Mouse (Mus musculus) embryonic stem cell, embryonic (primary cell): ENCODE results near the gene Hadha.

ENCODE experiments used
- CTCF ChIA-PET, 4 experiments: fragments of 300-600 bp in 2 of 4; fragments of 350-600 bp in 2 of 4; sonication (Branson Sonifier 250); formaldehyde crosslinking; loops; one replicate each; lab custom pipeline; 2022; ENCODE audit warnings: inconsistent platforms in 2 of 4; lab: Charles Lee
- POLR2A ChIA-PET, 4 experiments: fragments of 300-600 bp in 2 of 4; fragments of 350-600 bp in 2 of 4; sonication (Branson Sonifier 250); formaldehyde crosslinking; loops; one replicate each; lab custom pipeline; 2022; ENCODE audit warnings: antibody characterized with exemption in 4 of 4, inconsistent platforms in 1 of 4; lab: Charles Lee

Gene Hadha

DNA sequence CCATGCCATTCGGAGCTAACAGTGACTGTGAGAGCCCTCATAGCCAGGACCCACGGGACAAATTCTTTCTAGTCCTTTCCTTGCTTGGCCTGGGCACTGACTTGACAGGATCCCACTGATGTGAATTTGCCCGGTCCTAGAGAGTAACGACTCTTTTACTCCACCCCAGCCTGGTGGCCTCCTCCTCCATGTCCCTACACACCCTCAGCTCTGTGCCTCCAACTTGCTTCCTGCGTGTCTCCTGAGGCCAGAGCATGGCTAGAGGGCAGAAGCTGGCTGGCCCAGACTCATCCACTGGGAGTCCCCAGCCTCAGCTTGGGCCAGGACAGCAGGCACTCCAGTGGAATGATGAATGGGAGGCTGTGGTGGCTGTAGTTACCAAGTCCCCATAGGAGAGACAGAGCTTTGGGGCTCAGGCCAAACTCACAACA lies 47.3 kb downstream of the Hadha start:
- ChIA-PET POLR2A (interaction anchor here in 3 of 4 experiments (0.8 to 1.2 kb wide), 7 partner anchors 9 to 842 kb away, joined by 3 to 4 read pairs (median 3); partner anchors contain the start of gene Tyms (in 1 of the 3)), CTCF (interaction anchor here in 1 of 4 experiments (0.7 kb wide), 1 partner anchor 282 kb away, joined by 3 read pairs; no protein-coding TSS in a partner anchor)

DNA sequence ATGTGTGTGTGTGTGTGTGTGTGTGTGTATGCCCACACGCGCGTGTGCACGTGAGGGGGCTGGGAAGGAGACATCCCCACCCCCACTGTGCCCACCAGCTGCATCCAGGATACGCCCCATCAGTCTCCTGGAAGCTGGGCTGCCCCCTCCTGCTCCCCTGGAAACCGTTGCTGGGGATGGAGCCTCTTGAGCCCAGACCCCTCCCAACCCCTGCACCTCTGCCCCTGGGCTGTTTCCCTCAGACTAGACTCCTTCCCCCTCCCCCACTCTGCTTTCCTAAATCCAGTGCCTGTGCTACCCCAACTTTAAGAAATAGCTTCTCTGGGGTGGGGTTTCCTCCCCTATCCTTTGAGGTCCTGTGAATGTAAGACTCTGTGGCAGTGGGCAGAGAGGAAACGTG lies 47.8 kb downstream of the Hadha start:
- CTCF ChIA-PET = interaction anchor here in 1 of 4 experiments (0.7 kb wide), 1 partner anchor 282 kb away, joined by 3 read pairs; no protein-coding TSS in a partner anchor
- POLR2A ChIA-PET = interaction anchor here in 3 of 4 experiments (0.7 to 1.2 kb wide), 9 partner anchors 9 to 843 kb away, joined by 3 to 4 read pairs (median 3); partner anchors contain the start of genes Agbl5 (in 1 of the 3) and Tyms (in 1 of the 3)

DNA sequence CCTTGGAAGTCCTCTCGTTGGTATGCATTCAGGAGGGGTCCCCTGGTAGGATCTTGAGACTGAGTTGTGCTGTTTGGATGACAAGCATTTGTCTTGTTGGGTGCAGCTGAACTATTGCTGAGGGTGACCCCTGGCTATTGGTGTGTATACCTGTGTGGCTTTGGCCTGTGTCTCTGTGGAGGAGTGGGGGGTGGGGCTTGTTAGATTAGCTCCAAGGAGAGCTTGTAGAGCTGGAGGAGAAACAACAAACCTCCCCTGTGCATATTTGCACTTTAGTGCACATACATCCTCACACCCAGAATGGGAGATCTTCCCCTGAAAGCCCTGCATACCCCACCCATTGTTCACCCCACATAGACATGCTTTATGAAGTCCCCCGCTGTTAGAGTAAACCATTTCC lies 48.2 kb downstream of the Hadha start:
- CTCF ChIA-PET = no interaction called here
- POLR2A ChIA-PET = interaction anchor here in 2 of 4 experiments (0.7 to 1.2 kb wide), 6 partner anchors 33 to 782 kb away, joined by 3 to 4 read pairs (median 3); partner anchors contain the start of genes Agbl5 (in 1 of the 2) and Tyms (in 1 of the 2)

DNA sequence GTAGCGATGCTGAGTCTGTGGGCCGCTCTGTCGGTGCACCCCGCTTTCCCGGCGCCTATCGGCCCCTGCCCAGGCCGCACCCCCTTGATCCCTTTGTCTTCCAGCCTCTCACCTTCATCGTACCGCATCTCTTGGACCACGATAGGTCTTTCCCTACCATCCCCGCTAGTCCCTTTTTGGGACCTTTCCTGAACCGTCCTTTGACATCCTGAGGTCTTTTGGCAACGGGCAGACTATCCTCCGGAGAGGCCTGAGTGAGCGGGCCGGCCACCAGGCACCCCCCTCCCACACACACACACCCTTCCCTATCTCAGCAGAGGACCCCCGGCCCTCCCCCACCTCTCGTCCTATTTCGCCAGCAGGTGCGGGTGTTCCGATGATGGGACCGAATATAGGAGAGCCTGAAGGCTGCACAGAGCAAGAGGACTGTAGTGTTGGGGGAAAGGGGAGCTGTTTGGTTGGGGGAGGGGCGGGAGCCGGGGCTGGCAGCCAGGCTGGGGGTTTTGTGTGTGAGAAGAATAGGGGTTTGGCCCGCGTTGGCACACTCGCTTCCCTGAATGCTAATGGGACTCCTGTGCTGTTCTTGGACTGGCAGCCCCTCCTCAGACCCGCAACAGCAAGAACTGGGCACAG lies 49.2 kb downstream of the Hadha start, which contains the start of gene 3110082J24Rik:
Gene 3110082J24Rik (minus strand): TSS at position 419 of the 633 bp plus-strand sequence.
- ChIA-PET CTCF (interaction anchor here (0.6 to 2.4 kb wide), 10 partner anchors 8 to 237 kb away, joined by 3 to 31 read pairs (median 5); partner anchors contain the start of gene Adgrf3 (in 1 of the 4)), POLR2A (interaction anchor here in 3 of 4 experiments (0.6 to 2.3 kb wide), 8 partner anchors 8 to 65 kb away, joined by 3 to 12 read pairs (median 6); partner anchors contain the start of genes Hadha (in 1 of the 3) and Hadhb (in 1 of the 3))

DNA sequence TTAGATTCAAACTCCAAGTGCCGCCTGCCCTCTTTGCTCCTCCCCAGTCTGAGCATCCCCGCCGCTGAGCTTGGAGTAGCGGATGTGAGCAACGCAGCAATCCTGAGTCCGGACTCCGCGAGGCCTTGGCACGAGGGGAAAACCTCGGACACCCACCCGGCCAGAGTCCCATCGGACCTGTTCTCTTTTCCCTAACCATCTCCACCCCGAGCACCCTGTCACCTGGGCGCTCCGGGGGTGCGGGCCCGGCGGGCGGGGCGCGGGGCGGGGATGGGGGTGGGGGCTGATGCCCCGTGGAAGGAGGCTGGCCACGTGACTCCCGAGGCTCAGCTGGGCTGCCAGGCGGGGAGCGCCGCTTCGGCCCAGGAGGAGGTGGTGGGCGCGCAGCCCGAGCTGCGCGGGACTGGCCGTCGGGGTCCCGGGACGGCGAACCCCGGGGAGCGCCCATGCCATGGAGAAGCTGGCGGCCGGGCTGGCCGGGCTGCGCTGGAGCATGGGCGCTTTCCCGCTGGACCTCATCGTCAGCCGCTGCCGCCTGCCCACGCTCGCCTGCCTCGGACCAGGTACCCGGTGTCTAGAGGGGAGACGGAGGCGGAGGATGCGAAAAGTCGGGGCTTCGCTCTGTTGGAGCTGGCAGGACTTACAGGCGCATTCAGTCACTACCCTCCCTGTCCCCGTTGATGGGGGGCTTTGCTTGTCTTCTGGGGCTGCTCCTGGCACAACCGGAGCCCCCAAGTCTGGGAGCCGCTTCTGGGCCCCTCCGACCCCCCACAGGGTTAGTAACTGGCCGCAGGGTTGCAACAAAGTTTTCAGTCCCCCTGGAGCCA lies 49.9 kb downstream of the Hadha start, which contains the start of gene Garem2:
Gene Garem2 (plus strand): TSS at position 321 of the 827 bp plus-strand sequence.
- ChIA-PET POLR2A (interaction anchor here in 3 of 4 experiments (0.6 to 2.3 kb wide), 14 partner anchors 9 to 535 kb away, joined by 3 to 12 read pairs (median 5); partner anchors contain the start of genes Hadha (in 1 of the 3) and Hadhb (in 1 of the 3)), CTCF (interaction anchor here (0.5 to 2.4 kb wide), 19 partner anchors 8 to 406 kb away, joined by 3 to 31 read pairs (median 3); partner anchors contain the start of genes Adgrf3 (in 1 of the 4) and Selenoi (in 1 of the 4))

DNA sequence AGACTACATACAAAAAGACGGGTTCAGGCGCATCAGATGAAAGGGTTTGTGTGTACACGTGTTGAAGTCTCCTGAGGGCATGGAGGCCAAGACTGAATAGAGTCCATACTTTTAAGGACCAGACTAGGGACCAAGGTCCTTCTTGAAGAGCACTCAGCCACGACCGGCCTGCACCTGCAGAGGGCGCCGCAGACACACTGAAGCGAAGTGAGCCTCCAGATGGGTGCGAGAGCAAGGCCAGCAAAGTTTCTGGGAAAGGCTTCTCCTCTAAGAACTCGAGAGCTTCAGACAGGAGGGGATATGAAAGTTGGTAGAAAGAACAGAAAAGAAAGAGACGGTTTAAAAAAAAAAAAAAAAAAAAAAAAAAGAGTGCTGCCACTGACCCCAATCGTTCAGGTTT lies 50.6 kb downstream of the Hadha start:
- CTCF ChIA-PET = interaction anchor here (0.5 to 2.4 kb wide), 18 partner anchors 9 to 406 kb away, joined by 3 to 31 read pairs (median 3); partner anchors contain the start of genes Adgrf3 (in 1 of the 4) and Selenoi (in 1 of the 4)
- POLR2A ChIA-PET = interaction anchor here in 3 of 4 experiments (0.6 to 2.3 kb wide), 13 partner anchors 10 to 535 kb away, joined by 3 to 12 read pairs (median 5); partner anchors contain the start of genes Hadha (in 1 of the 3) and Hadhb (in 1 of the 3)

DNA sequence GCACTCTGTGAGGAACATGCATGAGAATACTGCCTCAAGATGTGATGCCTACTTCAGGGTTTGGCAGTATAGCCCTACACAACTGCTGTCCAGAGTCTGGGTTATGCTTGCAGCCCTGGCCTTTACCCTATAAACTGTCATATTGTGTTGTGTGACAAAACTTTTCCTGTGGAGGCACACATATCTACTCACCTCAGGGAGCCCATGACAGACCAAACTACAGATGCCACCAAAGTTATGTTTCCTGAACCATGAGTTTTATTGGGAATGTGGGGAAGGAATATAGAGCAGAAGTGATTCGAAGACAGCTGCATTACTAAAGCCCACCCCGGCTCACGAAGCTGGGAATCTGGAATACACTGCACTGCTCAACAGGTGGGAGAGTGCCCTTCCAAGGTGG lies 51.6 kb downstream of the Hadha start:
- CTCF ChIA-PET = interaction anchor here in 2 of 4 experiments (1.5 to 2.4 kb wide), 2 partner anchors 10 to 11 kb away, joined by 4 to 31 read pairs; no protein-coding TSS in a partner anchor
- POLR2A ChIA-PET = no interaction called here

DNA sequence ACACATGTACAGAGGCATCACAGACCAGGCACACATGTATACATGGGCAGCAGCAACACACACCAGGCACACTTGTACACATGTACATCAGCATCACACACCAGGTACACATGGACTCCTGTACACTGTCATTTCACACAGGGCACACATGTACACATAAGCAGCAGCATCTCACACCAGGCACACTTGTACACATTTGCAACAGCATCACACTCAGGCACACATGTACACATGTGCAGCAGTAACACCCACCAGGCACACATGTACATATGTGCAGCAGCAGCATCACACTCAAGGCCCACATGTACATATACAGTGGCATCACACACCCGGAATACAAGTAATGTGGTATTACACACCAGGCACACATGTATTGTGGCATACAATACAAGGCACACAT lies 56.7 kb downstream of the Hadha start:
- POLR2A ChIA-PET = no interaction called here
- CTCF ChIA-PET = no interaction called here

DNA sequence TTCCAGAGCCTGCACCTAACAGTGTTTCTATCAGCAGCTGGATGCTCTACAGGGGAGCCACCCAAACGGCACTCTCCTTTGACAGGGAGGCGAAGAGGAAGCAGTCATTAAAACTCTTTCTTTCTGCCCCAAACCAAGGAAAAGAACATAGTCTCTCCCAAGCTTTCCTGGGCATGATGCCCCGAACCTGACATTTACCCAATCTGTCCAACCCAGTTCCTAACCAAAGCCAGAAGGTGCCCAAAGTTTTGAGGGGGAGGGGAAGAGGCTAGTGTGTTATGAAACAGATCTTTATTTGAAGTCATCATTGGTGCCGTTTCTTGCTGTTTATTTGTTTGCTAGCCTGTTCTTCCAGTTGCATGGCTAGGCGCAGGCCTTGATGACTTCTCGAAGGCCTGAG lies 59.2 kb downstream of the Hadha start:
- ChIA-PET POLR2A (no interaction called here), CTCF (interaction anchor here in 1 of 4 experiments (1.8 kb wide), 1 partner anchor 9 kb away, joined by 4 read pairs; the partner anchor contains the start of gene Garem2)

DNA sequence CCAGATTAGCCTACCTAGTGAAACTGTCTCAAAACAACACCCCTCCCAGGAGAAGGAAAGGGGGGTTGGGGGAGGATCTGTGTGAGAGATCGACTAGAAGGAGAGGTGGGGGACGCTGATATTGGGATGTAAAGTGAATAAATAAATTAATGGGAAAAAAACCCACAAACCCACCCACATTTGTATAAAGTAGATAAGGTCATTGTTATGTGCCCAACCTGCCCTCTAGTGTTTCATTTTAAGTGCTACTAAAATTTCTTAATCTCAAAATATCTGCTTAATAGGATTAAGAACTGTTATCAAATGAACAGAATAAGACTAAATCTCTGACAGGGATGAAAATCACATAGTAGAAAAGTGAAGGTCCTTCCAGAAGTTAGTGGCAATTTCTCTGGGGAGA lies 60.6 kb downstream of the Hadha start:
- ChIA-PET CTCF (interaction anchor here in 1 of 4 experiments (1.8 kb wide), 1 partner anchor 11 kb away, joined by 4 read pairs; the partner anchor contains the start of gene Garem2), POLR2A (no interaction called here)

DNA sequence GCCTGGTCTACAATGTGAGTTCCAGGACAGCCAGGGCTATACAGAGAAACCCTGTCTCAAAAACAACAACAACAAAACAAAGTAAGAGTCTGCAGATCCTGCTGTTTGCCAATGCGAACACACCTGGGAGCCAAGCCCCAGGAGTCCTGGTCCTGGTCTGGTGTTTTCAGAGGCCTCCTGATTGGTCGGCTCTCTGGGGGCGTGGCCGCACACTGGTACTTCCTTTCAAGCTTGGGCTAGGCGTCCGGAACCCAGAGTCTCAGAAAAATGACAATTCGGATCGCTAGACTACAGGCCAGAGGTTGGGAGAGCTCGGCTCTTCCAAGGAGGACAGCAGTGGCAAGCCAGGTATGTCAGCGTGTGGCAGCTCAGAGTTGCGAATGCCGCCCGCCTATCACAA lies 62.3 kb downstream of the Hadha start:
- CTCF ChIA-PET = interaction anchor here in 2 of 4 experiments (0.7 to 1.6 kb wide), 2 partner anchors 12 to 13 kb away, joined by 4 to 8 read pairs; partner anchors contain the start of genes 3110082J24Rik (in 1 of the 2) and Garem2 (in 1 of the 2)
- POLR2A ChIA-PET = interaction anchor here in 3 of 4 experiments (0.6 to 2.3 kb wide), 8 partner anchors 13 to 373 kb away, joined by 3 to 10 read pairs (median 4); partner anchors contain the start of genes Tyms (in 2 of the 3), 3110082J24Rik (in 1 of the 3) and Garem2 (in 1 of the 3)

DNA sequence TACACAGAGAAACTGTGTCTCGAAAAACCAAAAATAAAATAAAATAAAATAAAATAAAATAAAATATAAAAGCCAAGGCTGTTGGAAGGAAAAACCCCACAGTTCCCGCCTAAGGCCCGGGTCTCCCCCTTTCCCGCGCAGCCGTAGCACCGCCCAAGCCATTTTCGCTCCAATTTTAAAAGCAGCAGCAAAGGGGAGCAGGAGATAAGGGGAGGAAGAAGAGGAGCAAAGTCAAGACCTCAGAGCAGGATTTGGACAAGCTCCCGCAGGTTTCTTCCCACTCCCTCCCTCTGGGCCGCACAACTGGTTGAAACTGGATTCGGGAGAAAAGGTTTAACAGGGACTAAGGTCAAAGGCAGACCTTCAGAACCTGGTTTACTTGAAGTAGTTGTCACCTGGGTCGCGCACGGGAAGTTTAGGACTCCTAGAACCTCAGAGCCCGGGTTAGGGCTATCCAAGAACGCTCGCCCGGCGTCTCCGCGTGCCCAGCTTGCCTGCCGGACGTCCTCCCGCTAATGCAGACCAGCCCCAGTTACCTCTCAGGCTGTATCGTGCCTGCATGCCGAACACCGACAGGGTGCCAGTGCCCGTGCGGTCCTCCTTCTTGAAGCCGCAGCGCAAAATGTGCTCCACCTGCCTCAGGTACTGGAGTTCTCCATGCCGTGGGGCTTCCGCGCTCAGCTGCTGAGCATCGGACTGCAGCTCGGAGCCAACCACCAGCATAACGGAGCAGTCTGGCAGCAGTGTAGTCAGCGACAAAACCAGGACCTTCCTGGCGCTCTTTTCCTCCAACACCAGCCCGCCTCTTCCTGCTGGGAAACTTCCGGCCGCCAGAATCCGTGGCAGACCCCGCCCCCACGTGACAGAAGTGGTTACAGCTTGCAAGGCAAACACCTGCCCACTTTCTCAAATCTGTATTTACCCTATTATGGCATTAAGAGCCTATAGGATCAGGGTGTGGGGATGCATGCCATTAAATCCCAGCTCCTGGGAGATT lies 81.8 kb downstream of the Hadha start, which contains the start of gene Tyms:
Gene Tyms (minus strand): TSS at position 793 of the 997 bp plus-strand sequence.
- POLR2A ChIA-PET = interaction anchor here (0.6 to 4.2 kb wide), 27 partner anchors 9 to 349 kb away, joined by 3 to 51 read pairs (median 3); partner anchors contain the start of genes Hadha (in 2 of the 4), Hadhb (in 2 of the 4), Adgrf3 (in 1 of the 4) and Gm5129 (in 1 of the 4)
- CTCF ChIA-PET = interaction anchor here in 3 of 4 experiments (0.6 to 2.3 kb wide), 6 partner anchors 10 to 248 kb away, joined by 3 to 6 read pairs (median 3); partner anchors contain the start of gene Garem2 (in 1 of the 3)

DNA sequence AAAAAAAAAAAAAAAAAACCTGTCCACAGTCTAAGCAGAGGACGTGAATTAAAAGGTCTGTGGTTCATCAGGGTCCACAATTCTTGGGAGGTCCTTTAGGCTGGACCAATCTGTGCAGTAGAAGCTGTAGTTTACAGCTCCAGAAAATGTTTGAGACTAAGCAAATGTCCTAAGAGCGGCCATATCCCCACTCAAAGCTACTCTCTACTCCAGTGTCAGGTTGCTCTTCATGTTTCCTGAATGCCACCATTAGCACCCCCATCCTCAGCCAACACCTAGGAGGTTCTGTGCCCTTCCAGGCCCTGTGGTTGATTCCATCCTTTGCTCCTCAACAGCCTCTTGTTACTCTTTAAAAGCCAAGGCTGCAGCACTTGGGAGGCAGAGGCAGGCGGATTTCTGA lies 82.6 kb downstream of the Hadha start:
- POLR2A ChIA-PET = interaction anchor here (0.6 to 4.2 kb wide), 29 partner anchors 8 to 422 kb away, joined by 3 to 51 read pairs (median 4); partner anchors contain the start of genes Garem2 (in 2 of the 4), Hadha (in 2 of the 4), Hadhb (in 2 of the 4) and 3110082J24Rik (in 1 of the 4)
- CTCF ChIA-PET = interaction anchor here in 3 of 4 experiments (0.6 to 2.3 kb wide), 5 partner anchors 32 to 248 kb away, joined by 3 to 6 read pairs (median 3); partner anchors contain the start of gene Garem2 (in 1 of the 3)

DNA sequence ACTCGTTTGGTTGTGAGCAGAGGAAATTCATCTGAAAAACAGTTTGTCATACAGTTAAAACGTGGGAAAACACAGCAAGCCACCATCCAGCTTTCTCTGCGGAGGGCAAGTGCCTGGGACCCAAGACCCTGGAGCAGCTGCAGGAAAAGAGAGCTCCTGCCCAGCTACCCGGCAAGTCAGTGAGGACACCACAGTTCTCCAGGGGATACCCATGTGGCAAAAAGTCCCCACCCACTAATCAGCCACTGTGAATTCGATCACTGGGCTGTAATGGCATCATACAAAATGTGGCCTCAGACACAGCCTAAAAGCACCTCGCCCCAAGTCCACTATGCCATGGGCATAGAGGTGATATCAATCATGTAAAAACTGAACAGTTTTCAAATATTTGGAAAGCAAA lies 83.3 kb downstream of the Hadha start:
- ChIA-PET CTCF (interaction anchor here in 1 of 4 experiments (0.6 to 2.3 kb wide), 2 partner anchors 33 to 43 kb away, joined by 3 to 6 read pairs; partner anchors contain the start of gene Garem2), POLR2A (interaction anchor here (0.7 to 4.2 kb wide), 14 partner anchors 7 to 422 kb away, joined by 3 to 51 read pairs (median 4); partner anchors contain the start of genes Garem2 (in 2 of the 4) and 3110082J24Rik (in 1 of the 4))
